Mouse (Mus musculus): ENCODE measurements around the gene Msi2.

The Msi2 gene

GRCm38 (mm10) chr11:88401333-88401732, 317.0 kb downstream of the Msi2 start:
- DNase-seq (ENCODE audit: low spot score): no peak

DNA sequence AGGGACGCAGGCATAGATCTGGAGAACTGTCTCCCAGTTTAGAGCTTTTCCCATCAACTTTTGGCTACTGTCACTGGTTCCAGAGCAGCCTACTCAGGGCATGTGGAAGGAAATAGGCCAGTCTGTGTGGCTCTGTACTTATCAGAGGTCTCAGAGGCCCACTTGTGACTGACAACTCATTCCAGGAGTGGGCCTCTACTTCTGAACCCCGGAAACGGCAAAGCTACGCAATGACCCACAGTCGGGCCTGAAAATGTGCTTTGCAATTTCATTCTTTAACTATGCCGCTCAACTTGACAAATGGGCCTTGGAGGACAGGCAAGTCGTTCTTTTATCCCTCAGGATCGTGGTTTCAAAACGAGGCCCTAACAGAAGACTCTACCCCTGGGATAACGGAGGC, 317.4 kb downstream of the Msi2 start:
- no peak for DNase-seq (ENCODE audit: low spot score)

DNA sequence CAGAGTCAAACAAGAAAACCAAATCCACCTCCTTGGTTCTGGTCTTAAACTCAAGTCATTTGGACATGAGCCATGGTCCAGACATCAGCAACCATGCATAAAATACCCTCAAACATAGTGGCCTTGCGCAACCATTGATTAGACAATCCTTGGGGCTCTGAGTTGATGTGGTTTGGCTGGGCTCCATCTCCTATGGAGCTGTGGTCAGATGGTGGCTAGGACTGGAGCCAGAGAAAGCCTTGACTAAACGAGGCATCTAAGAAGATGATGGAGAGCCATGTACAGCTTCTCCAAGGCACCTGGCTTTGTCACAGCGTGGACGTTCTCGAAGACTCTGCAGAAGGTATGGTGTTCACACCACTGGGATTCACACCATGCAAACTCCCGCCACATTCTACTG, 318.1 kb downstream of the Msi2 start:
- no peak for DNase-seq (ENCODE audit: low spot score)

DNA sequence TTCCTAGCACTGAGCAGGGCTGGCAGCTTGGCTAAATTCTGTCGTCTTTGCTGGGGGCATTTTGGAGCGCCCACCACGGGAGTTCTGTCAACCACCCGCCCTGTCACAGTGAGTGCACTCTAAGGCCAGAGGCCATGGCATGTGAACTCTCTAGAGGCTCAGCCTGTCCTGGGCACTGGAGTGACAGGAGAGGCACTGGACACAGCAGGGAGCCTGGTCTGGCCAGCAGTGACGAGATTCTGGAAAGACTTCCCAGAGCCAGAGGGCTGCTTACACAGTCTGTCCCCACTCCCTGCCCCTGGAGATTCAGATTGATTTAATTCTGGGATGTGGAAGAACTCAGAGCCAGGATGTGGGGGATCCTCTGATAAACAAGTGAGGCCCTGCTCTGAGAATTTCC, 318.9 kb downstream of the Msi2 start:
- no peak for DNase-seq (ENCODE audit: low spot score)

DNA sequence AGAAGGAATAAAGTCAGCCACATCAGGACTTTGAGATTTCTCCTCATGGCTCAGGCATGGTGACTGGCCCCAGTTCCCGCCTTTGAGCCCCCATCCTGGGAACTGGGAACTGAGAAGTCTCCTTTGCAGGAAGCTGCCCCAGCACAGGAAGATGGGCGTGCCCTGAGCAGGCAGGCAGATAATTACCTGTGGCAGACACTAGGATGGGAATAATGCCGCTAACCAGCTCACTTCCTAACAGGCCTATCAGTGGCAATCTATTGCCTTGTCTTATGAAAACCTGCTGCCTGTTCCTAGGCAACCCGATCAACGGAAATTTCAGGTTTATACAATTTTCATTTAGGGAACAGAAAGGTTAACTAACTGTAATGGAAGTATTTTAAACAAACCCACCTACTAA, 319.3 kb downstream of the Msi2 start:
- DNase-seq (ENCODE audit: low spot score): no peak

- DNase-seq (ENCODE audit: low spot score): no peak
Observed at GRCm38 (mm10) chr11:88395076-88395990, 323.0 kb downstream of the Msi2 start.

DNA sequence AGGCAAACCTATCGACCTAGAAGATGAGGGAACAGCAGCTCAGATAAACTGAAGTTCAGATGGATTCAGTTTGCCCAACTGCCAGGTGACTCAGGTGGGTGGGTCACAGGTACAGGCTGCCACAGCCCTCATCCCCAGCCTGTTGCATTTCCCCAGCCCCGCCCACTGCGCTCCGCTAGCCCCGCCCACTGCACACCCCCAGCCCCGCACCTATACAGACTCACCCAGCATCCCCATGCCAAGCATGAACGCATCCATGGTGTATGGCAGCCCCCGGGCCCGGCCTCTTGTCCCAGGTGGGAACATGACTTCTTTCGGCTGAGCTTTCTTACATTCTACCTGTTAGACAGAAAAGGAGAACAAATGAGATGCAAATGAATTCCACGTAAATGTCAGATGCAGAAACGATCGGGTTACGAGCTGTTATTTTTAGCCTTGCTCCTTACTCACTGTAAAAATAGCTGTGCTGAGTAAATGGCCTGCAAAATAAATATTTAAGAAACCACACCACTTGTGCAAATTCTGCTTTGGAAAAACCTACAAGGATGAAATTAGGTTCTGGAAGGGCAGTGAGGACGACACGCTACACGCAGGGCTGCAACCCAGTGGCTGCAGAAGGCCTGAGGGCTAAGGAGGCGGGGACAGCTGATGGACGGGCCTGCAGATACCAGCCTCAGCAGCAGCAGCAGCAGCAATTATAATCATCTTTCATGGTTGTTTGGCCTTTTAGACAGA, 323.8 kb downstream of the Msi2 start:
- no peak for DNase-seq (ENCODE audit: low spot score)

- DNase-seq (ENCODE audit: low spot score): no peak
Observed at GRCm38 (mm10) chr11:88392715-88393114, 325.6 kb downstream of the Msi2 start.

DNA sequence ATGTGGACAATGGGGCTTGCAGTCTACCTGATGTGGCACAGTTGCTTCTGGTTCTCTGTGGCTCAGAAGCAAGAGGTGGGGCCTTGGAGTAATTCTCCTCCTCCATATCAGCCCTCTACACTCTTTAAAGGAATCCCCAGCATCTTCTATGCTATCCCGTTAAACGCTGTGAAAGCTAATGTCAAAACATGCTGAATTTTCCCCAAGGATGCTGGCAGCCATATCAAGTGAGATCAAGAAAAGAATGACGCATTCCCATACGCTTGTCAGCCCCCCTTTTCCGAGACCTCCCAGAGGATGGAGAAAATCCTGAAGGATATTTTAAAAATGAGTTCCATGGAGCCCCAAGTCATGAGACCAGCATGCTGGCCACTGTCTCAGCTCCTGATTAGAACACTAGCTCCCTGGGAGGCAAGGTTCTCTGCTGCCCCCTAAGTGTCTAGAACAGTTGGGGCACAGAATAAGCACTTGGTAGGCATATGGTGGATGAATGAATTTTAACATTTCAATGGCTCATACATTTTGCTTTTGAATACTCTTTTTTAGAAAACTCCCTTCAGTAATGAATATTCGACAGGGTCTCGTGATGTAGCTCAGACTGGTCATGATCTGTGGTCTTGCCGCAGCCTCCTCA, 327.0 kb downstream of the Msi2 start:
- DNase-seq (ENCODE audit: low spot score): no peak

- DNase-seq (ENCODE audit: low spot score): no peak
Observed at GRCm38 (mm10) chr11:88389530-88389929, 328.8 kb downstream of the Msi2 start.

- DNase-seq (ENCODE audit: low spot score): no peak
Observed at GRCm38 (mm10) chr11:88386916-88387315, 331.4 kb downstream of the Msi2 start.

- no peak for DNase-seq (ENCODE audit: low spot score)
Observed at GRCm38 (mm10) chr11:88382449-88382848, 335.9 kb downstream of the Msi2 start.

DNA sequence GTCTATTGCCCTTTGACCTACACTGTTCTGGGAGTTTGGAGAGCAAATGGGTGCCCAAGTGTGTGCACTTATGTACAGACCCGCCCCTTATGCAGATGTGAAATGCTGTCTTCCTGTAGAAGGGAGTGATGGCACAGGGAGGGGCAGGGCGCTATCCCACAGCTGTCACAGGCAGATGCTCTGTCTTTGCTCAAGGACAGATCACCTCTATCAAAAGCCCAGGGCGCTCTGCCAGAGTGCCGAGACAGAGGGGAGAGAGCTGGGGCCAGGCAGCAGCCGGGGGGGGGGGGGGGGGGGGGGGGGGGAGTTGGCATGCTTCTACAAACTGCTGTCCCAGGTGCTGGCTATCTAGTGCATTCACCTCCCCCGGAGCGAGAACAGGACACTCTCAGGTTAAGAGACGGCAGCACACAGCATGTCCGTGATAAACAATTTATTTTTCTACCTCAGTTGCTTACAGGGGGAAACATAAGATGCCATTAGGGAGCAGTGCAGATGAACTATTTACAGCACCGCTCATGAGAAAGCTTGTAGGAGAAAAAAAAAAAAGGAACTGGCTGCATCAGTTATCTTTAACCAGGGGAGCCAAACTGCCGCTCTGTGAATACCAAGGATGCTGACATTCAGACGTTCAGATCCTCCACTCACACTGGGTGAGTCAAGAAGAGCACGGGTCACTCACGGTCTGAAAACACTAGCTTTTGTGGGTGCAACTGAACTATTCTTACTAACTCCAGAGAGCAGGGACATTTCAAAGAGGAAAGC, 337.0 kb downstream of the Msi2 start:
- DNase-seq (ENCODE audit: low spot score): no peak

- DNase-seq (ENCODE audit: low spot score): no peak
Observed at GRCm38 (mm10) chr11:88379635-88380034, 338.7 kb downstream of the Msi2 start.

DNA sequence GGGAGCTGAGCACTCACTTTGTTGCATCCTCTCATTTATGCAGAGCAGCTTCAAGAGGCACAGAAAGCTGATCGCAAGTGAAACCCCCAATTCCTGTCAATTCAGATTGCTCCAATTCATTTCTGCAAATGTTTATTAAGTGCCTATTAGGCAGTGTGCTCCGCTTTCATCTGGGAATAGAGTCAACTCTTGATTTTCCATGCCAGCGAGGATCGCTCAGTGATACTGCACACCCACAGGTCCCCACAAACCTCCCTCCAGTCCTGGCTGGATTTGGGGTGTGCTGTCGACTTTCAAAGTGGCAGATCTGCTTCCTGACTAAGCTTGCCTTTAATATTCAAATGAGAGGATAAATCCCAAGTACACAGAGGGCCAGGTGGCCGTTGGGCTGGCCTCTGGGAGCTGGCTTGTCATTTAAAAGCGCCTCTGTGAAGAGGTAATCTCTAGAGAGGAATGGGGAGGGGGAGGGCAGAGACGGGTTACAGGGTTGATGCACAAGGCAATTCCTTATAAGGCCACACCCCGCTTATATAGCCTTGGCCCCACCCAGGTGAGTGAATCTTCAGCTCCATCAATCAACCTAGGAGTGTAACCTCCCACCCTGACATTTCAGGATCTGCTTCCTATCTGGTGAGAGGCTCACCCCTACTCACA, 339.5 kb downstream of the Msi2 start:
- no peak for DNase-seq (ENCODE audit: low spot score)

- no peak for DNase-seq (ENCODE audit: low spot score)
Observed at GRCm38 (mm10) chr11:88372589-88372988, 345.7 kb downstream of the Msi2 start.

- no peak for DNase-seq (ENCODE audit: low spot score)
Observed at GRCm38 (mm10) chr11:88369898-88370297, 348.4 kb downstream of the Msi2 start.

DNA sequence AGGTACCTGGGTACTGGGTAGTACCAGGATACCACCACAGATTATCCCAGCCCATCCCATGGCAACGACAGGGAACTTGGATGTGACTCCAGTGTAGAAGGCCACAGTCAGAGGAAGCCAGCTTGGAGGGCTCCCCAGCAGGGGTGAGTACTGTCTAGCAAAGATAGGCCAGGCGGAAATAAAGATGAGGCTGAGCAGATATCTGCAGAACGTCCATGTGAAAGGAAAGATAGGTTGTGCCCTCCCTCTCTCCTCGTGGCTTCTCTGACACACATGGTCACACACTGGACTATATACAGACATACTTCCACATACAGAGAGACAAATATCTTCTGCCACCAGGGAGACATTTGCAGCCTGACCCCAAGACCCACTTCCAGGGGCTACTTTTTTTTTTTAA, 350.8 kb downstream of the Msi2 start:
- no peak for DNase-seq (ENCODE audit: low spot score)

DNA sequence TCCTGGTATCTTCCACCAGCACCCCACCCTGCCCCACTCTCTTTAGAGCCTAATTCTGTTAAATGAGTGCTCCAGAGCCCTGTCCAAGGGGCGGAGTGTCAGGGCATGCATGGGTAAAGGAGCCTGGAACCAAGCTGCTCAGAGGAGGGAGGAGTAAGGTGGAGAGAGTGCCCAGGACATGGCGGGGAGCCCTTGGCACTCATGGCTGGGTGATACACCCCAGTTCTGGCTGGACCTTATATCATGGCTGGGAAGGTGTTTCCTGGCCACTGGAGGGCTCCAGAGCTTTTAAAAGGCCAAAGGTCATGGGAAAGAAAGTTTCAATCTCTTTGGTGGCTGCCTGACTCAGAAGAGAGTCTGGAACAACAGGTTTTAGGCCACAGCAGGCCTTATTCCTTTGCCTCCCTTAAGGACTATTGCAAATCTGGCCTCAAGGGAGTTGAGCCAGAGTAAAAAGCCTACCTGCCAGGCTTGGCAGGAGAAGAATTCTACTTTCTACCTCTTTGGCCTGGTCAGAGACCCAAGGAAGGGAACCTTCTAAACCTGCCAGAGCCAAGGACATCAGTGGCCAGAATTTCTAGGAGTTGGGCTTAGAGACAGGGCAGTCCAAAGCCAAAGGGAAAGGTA, 352.3 kb downstream of the Msi2 start:
- no peak for DNase-seq (ENCODE audit: low spot score)

GRCm38 (mm10) chr11:88364231-88364630, 354.1 kb downstream of the Msi2 start:
- no peak for DNase-seq (ENCODE audit: low spot score)

- DNase-seq (ENCODE audit: low spot score): no peak
Observed at GRCm38 (mm10) chr11:88363481-88363880, 354.8 kb downstream of the Msi2 start.

Data from ovary, postnatal 10 days (tissue).